Mouse (Mus musculus) heart, embryonic 11.5 days (tissue): ENCODE measurements around the gene Ptprr. TPM values are rescaled to one million over a fixed set of nuclear protein-coding genes. Genes with fewer than 3 reads are reported as not detected.

ENCODE experiments used
- ATAC-seq: fragments of 200-750 bp; cut with Nextera tagmentation; replicated peaks from 2 replicates; pipeline ENCODE4 v1.8.0; 2017; ENCODE audit warnings: moderate library complexity; ENCODE audit not compliant: insufficient number of reproducible peaks, low FRiP score, low TSS enrichment
- H3K27ac ChIP-seq: fragments of 300-500 bp; sonication (generic); 2 replicates; pipeline ENCODE4 v1.5.1; 2014; ENCODE audit warnings: mild to moderate bottlenecking, low read depth, low read length
- H3K27me3 ChIP-seq: fragments of 300-500 bp; sonication (generic); 2 replicates; pipeline ENCODE4 v1.6.1; 2014; ENCODE audit warnings: mild to moderate bottlenecking, low read length, mixed read lengths; ENCODE audit not compliant: control insufficient read depth, insufficient read depth
- H3K36me3 ChIP-seq: fragments of 300-500 bp; sonication (generic); 2 replicates; pipeline ENCODE4 v1.6.1; 2014; ENCODE audit warnings: mild to moderate bottlenecking, low read length, moderate library complexity, mixed read lengths; ENCODE audit not compliant: control insufficient read depth, insufficient read depth
- H3K4me1 ChIP-seq: fragments of 300-500 bp; sonication (generic); 2 replicates; pipeline ENCODE4 v1.6.1; 2014; ENCODE audit warnings: low read length; ENCODE audit not compliant: control insufficient read depth, insufficient read depth
- H3K4me2 ChIP-seq: fragments of 300-500 bp; sonication (generic); 2 replicates; pipeline ENCODE4 v1.6.1; 2014; ENCODE audit warnings: mild to moderate bottlenecking, moderate library complexity
- H3K4me3 ChIP-seq: fragments of 300-500 bp; sonication (generic); 2 replicates; pipeline ENCODE4 v1.5.1; 2014; ENCODE audit warnings: low read depth, low read length
- H3K9ac ChIP-seq: fragments of 300-500 bp; sonication (generic); 2 replicates; pipeline ENCODE4 v1.6.1; 2014; ENCODE audit warnings: mild to moderate bottlenecking, low read depth, low read length, moderate library complexity
- H3K9me3 ChIP-seq: fragments of 300-500 bp; sonication (generic); replicated peaks from 2 replicates; pipeline ENCODE4 v1.6.1; 2016; ENCODE audit warnings: low read length; ENCODE audit not compliant: control insufficient read depth
- WGBS: fragments of 180-500 bp; shearing (Covaris S2); extraction: QIAGEN DNeasy Blood & Tissue Kit; methylation state at CpG from one replicate; pipeline ENCODE4 v1.1.7; 2014; ENCODE audit not compliant: insufficient replicate concordance; 5-methylcytosine and 5-hydroxymethylcytosine counted together
- polyA plus RNA-seq: library from polyadenylated mRNA; unstranded; fragments of >200 nt; fragmentation: Nextera tagmentation; extraction: Ambion mirVana; gene quantifications from 2 replicates; pipeline ENCODE4 v1.2.1, GENCODE M21; 2014

Gene Ptprr
- polyA plus RNA-seq, 1 experiment from 2014 or later: 0.63 TPM

- no peak overlapping the region for H3K9ac ChIP-seq
- no peaks in the 10 kb centered on the region for H3K9me3 ChIP-seq
- no peak overlapping the region for H3K27ac ChIP-seq
- H3K36me3 ChIP-seq: no peaks in the 10 kb centered on the region
- H3K27me3 ChIP-seq: no peaks in the 10 kb centered on the region
- WGBS: 39% methylated on average over 2 of the region's 2 CpGs
- no peak overlapping the region for H3K4me3 ChIP-seq
- no peaks in the 10 kb centered on the region for H3K4me1 ChIP-seq
- H3K4me2 ChIP-seq: no peak overlapping the region
- no peak for ATAC-seq
Observed at GRCm38 (mm10) chr10:116245632-116246031, 227.6 kb downstream of the Ptprr start.

GRCm38 (mm10) chr10:116252668-116253067, 234.7 kb downstream of the Ptprr start:
- Histone ChIP-seq H3K9ac (no peak overlapping the region), H3K4me1 (peaks cover 6% of the 10 kb centered on the region; the same call in 1 of the 2 replicates), H3K27ac (no peak overlapping the region), H3K4me3 (no peak overlapping the region), H3K36me3 (no peaks in the 10 kb centered on the region), H3K4me2 (no peak overlapping the region), H3K27me3 (peaks cover 4% of the 10 kb centered on the region; the same call in 1 of the 2 replicates), H3K9me3 (no peaks in the 10 kb centered on the region)
- 65% methylated on average over 7 of the region's 7 CpGs for WGBS
- ATAC-seq: no peak

- Histone ChIP-seq H3K27me3 (peaks cover 4% of the 10 kb centered on the region; the same call in 1 of the 2 replicates), H3K4me3 (no peak overlapping the region), H3K9me3 (no peaks in the 10 kb centered on the region), H3K4me2 (no peak overlapping the region), H3K4me1 (peaks cover 6% of the 10 kb centered on the region; the same call in 1 of the 2 replicates), H3K27ac (no peak overlapping the region), H3K36me3 (no peaks in the 10 kb centered on the region), H3K9ac (no peak overlapping the region)
- 0 out of 2 replicates have a peak, but pooled peaks have one; percentile 49 for ATAC-seq
- WGBS: 11% methylated on average over 6 of the region's 6 CpGs
Observed at GRCm38 (mm10) chr10:116253972-116254371, 236.0 kb downstream of the Ptprr start.

- no peak overlapping the region for H3K9ac ChIP-seq
- H3K27me3 ChIP-seq: peaks cover 2% of the 10 kb centered on the region; the same call in 1 of the 2 replicates
- no peaks in the 10 kb centered on the region for H3K36me3 ChIP-seq
- H3K27ac ChIP-seq: no peak overlapping the region
- peaks cover 18% of the 10 kb centered on the region for H3K4me1 ChIP-seq
- ATAC-seq: no peak
- H3K4me2 ChIP-seq: no peak overlapping the region
- H3K9me3 ChIP-seq: no peaks in the 10 kb centered on the region
- H3K4me3 ChIP-seq: no peak overlapping the region
- WGBS: 66% methylated on average over 4 of the region's 4 CpGs
Observed at GRCm38 (mm10) chr10:116259298-116259697, 241.3 kb downstream of the Ptprr start.

- 15% methylated on average over 13 of the region's 13 CpGs for WGBS
- H3K4me3 ChIP-seq: no peak overlapping the region
Observed at GRCm38 (mm10) chr10:116260658-116261433, 242.8 kb downstream of the Ptprr start.

GRCm38 (mm10) chr10:116261559-116261958, 243.5 kb downstream of the Ptprr start:
- Histone ChIP-seq H3K9me3 (no peaks in the 10 kb centered on the region), H3K4me1 (peaks cover 18% of the 10 kb centered on the region), H3K36me3 (no peaks in the 10 kb centered on the region), H3K27me3 (no peaks in the 10 kb centered on the region), H3K4me2 (peak overlapping the region; percentile 29), H3K4me3 (no peak overlapping the region), H3K27ac (peak overlapping the region; percentile 91), H3K9ac (peak overlapping the region; percentile 59)
- WGBS: 46% methylated on average over 5 of the region's 5 CpGs
- peak; percentile 51; the same call in 1 of the 2 replicates for ATAC-seq

More at GRCm38 (mm10) chr10:116260658-116261433, 242.8 kb downstream of the Ptprr start:
- H3K27me3 ChIP-seq: no peaks in the 10 kb centered on the region
- H3K36me3 ChIP-seq: no peaks in the 10 kb centered on the region
- peaks cover 18% of the 10 kb centered on the region for H3K4me1 ChIP-seq
- H3K4me2 ChIP-seq: peak overlapping the region; percentile 29
- no peaks in the 10 kb centered on the region for H3K9me3 ChIP-seq
- H3K27ac ChIP-seq: peak overlapping the region; percentile 91
- no peak overlapping the region; the same call in 1 of the 2 replicates for H3K9ac ChIP-seq
- peak; percentile 60 for ATAC-seq

- H3K4me1 ChIP-seq: peaks cover 31% of the 10 kb centered on the region
- 56% methylated on average over 11 of the region's 11 CpGs for WGBS
- H3K9me3 ChIP-seq: no peaks in the 10 kb centered on the region
- H3K36me3 ChIP-seq: no peaks in the 10 kb centered on the region
- H3K4me3 ChIP-seq: no peak overlapping the region
- H3K27me3 ChIP-seq: no peaks in the 10 kb centered on the region
- no peak overlapping the region for H3K27ac ChIP-seq
- no peak for ATAC-seq
- H3K9ac ChIP-seq: no peak overlapping the region
- no peak overlapping the region for H3K4me2 ChIP-seq
Observed at GRCm38 (mm10) chr10:116264521-116264920, 246.5 kb downstream of the Ptprr start.

- Histone ChIP-seq H3K27me3 (no peaks in the 10 kb centered on the region), H3K9me3 (no peaks in the 10 kb centered on the region), H3K36me3 (no peaks in the 10 kb centered on the region), H3K9ac (0 out of 2 replicates have a peak overlapping the region, but pooled peaks have one; percentile 12), H3K27ac (peak overlapping the region; percentile 77), H3K4me1 (peaks cover 19% of the 10 kb centered on the region), H3K4me3 (no peak overlapping the region), H3K4me2 (no peak overlapping the region)
- ATAC-seq: peak; percentile 80
- WGBS: 55% methylated on average over 15 of the region's 15 CpGs
Observed at GRCm38 (mm10) chr10:116266561-116267433, 248.8 kb downstream of the Ptprr start.
